Mouse (Mus musculus) cerebellum, adult (tissue): Measurements from ENCODE around the gene Tnfrsf8.
"Not testable (repeated sequence)": the region's sequence is repeated elsewhere in the genome, so short reads cannot be mapped to it uniquely, and the experiment has no call there.

Experiments used
- ATAC-seq: cut with Nextera tagmentation; 2 replicates; pipeline ENCODE4 v1.9.2; 2017; ENCODE audit warnings: mild to moderate bottlenecking, moderate library complexity, mixed read lengths; ENCODE audit not compliant: insufficient number of reproducible peaks, low FRiP score, low TSS enrichment

Tnfrsf8 gene

GRCm38 (mm10) chr4:145312530-145312929 lies 2.4 kb downstream of the Tnfrsf8 start:
- no peak for ATAC-seq

GRCm38 (mm10) chr4:145310859-145311258 lies 4.1 kb downstream of the Tnfrsf8 start:
- no peak for ATAC-seq

- ATAC-seq, result no peak
Observed at GRCm38 (mm10) chr4:145306422-145306821, 8.5 kb downstream of the Tnfrsf8 start.

GRCm38 (mm10) chr4:145305661-145306362 lies 9.2 kb downstream of the Tnfrsf8 start:
- not testable (repeated sequence) for ATAC-seq

- no peak for ATAC-seq
Observed at GRCm38 (mm10) chr4:145304109-145304508, 10.9 kb downstream of the Tnfrsf8 start.

GRCm38 (mm10) chr4:145302106-145302505 lies 12.9 kb downstream of the Tnfrsf8 start:
- ATAC-seq, result no peak

- ATAC-seq, result no peak
Observed at GRCm38 (mm10) chr4:145300210-145300927, 14.6 kb downstream of the Tnfrsf8 start.

GRCm38 (mm10) chr4:145299355-145299754 lies 15.6 kb downstream of the Tnfrsf8 start:
- no peak for ATAC-seq

GRCm38 (mm10) chr4:145298846-145299245 lies 16.1 kb downstream of the Tnfrsf8 start:
- ATAC-seq, result no peak

- no peak for ATAC-seq
Observed at GRCm38 (mm10) chr4:145295589-145296300, 19.2 kb downstream of the Tnfrsf8 start.

- no peak for ATAC-seq
Observed at GRCm38 (mm10) chr4:145294588-145294987, 20.4 kb downstream of the Tnfrsf8 start.

- no peak for ATAC-seq
Observed at GRCm38 (mm10) chr4:145286369-145287120, 28.4 kb downstream of the Tnfrsf8 start.

GRCm38 (mm10) chr4:145284675-145285074 lies 30.3 kb downstream of the Tnfrsf8 start:
- ATAC-seq, result no peak

- no peak for ATAC-seq
Observed at GRCm38 (mm10) chr4:145283441-145283840, 31.5 kb downstream of the Tnfrsf8 start.

- no peak for ATAC-seq
Observed at GRCm38 (mm10) chr4:145280966-145281365, 34.0 kb downstream of the Tnfrsf8 start.

GRCm38 (mm10) chr4:145278724-145279370 lies 36.1 kb downstream of the Tnfrsf8 start:
- ATAC-seq, result no peak

GRCm38 (mm10) chr4:145278231-145278630 lies 36.7 kb downstream of the Tnfrsf8 start:
- ATAC-seq, result no peak

- no peak for ATAC-seq
Observed at GRCm38 (mm10) chr4:145276368-145277249, 38.4 kb downstream of the Tnfrsf8 start.

- no peak for ATAC-seq
Observed at GRCm38 (mm10) chr4:145274887-145275286, 40.1 kb downstream of the Tnfrsf8 start.
